Mouse (Mus musculus) ES-Bruce4 (cell line): ENCODE results near the gene Eif3k. TPM values are rescaled to one million over a fixed set of nuclear protein-coding genes. Genes with fewer than 3 reads are reported as not detected.

ENCODE experiments used
- H3K27ac ChIP-seq: 2 replicates; pipeline ENCODE4 v1.5.1; 2012; ENCODE audit warnings: low read length, inconsistent platforms; ENCODE audit not compliant: insufficient read depth
- H3K27me3 ChIP-seq: 2 replicates; pipeline ENCODE4 v1.6.1; 2012; ENCODE audit warnings: mild to moderate bottlenecking, low read length, inconsistent platforms; ENCODE audit not compliant: control insufficient read depth, poor library complexity, insufficient read depth, severe bottlenecking
- H3K36me3 ChIP-seq: 2 replicates; pipeline ENCODE4 v1.6.1; 2012; ENCODE audit warnings: inconsistent platforms, mild to moderate bottlenecking, low read length, moderate library complexity; ENCODE audit not compliant: control insufficient read depth, poor library complexity, insufficient read depth, severe bottlenecking
- H3K4me1 ChIP-seq: one replicate; pipeline ENCODE4 v1.8.1; 2011; ENCODE audit warnings: low read length; ENCODE audit not compliant: control insufficient read depth, insufficient read depth
- H3K4me3 ChIP-seq: 2 replicates; pipeline ENCODE4 v1.5.1; 2011; ENCODE audit warnings: low read depth, mild to moderate bottlenecking, low read length
- H3K9ac ChIP-seq: 2 replicates; pipeline ENCODE4 v1.6.1; 2012; ENCODE audit warnings: low read depth, mild to moderate bottlenecking, inconsistent platforms; ENCODE audit not compliant: poor library complexity, severe bottlenecking
- H3K9me3 ChIP-seq: replicated peaks from 2 replicates; pipeline ENCODE4 v1.6.1; 2012; ENCODE audit warnings: mild to moderate bottlenecking, low read length, inconsistent platforms; ENCODE audit not compliant: control insufficient read depth, poor library complexity, insufficient read depth, severe bottlenecking
- CTCF ChIP-seq: IDR thresholded peaks from one replicate; pipeline ENCODE4 v1.8.1; 2011; ENCODE audit warnings: low read depth, low read length
- EP300 ChIP-seq: IDR thresholded peaks from 2 replicates; pipeline ENCODE4 v1.6.1; 2011; ENCODE audit warnings: low read depth, low read length; ENCODE audit not compliant: insufficient read depth
- POLR2A ChIP-seq: IDR thresholded peaks from one replicate; pipeline ENCODE4 v1.8.1; 2011; ENCODE audit warnings: low read length; ENCODE audit not compliant: insufficient read depth
- polyA plus RNA-seq: library from polyadenylated mRNA; stranded (reverse); fragments of >200 nt; gene quantifications from 2 replicates; pipeline ENCODE4 v1.2.4, GENCODE M21; 2011; ENCODE audit warnings: low read depth; ENCODE audit not compliant: missing spikeins, insufficient read depth, insufficient read length

The Eif3k gene
- 409 and 413 TPM in 2 replicates for polyA plus RNA-seq

DNA sequence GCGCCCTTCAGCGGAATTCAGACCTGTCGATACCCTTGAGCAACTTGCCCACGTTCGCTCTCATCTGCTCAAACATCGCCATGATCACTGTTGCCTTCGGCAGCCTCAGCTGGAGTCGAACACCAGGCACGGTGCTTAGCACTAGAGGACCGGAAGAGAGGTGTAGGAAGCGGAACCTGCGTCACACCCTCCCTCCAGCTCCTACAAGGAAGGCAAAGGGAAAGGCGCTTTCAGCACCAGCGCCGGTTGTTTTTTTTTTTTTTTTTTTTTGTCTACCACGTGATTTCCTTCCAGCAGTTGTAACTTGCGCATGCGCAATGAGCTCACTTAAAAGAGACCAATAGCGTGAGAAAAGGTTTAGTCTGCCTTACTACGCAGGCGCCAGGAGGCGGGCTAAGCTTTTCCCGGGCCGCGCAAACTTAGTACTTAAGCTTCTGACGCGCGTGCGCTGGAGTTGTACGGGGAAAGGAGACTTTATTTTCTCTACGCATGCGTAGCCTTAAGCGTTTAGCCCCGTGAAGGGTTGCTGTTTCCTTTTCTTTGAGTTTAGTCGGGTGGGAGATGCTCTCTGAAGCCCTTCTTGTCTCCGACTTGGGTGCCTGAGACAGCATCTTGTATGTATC lies at the start of gene Eif3k, which contains the start of gene Map4k1:
Gene Eif3k (minus strand): TSS at position 214 of the 623 bp plus-strand sequence.
Gene Map4k1 (plus strand): TSS at position 400 of the 623 bp plus-strand sequence.
- H3K4me1 ChIP-seq = peaks cover 5% of the 10 kb centered on the region
- peak within 1 kb of the TSS; percentile 81 for H3K9ac ChIP-seq
- no peaks in the 10 kb centered on the region for H3K9me3 ChIP-seq
- H3K27ac ChIP-seq = peak within 1 kb of the TSS; percentile 85
- TF ChIP-seq CTCF (no peak), EP300 (no peak), POLR2A (peak; percentile 82)
- H3K4me3 ChIP-seq = peak within 1 kb of the TSS; percentile 93
- peaks cover 28% of the 10 kb centered on the region for H3K36me3 ChIP-seq
- no peaks in the 10 kb centered on the region for H3K27me3 ChIP-seq

DNA sequence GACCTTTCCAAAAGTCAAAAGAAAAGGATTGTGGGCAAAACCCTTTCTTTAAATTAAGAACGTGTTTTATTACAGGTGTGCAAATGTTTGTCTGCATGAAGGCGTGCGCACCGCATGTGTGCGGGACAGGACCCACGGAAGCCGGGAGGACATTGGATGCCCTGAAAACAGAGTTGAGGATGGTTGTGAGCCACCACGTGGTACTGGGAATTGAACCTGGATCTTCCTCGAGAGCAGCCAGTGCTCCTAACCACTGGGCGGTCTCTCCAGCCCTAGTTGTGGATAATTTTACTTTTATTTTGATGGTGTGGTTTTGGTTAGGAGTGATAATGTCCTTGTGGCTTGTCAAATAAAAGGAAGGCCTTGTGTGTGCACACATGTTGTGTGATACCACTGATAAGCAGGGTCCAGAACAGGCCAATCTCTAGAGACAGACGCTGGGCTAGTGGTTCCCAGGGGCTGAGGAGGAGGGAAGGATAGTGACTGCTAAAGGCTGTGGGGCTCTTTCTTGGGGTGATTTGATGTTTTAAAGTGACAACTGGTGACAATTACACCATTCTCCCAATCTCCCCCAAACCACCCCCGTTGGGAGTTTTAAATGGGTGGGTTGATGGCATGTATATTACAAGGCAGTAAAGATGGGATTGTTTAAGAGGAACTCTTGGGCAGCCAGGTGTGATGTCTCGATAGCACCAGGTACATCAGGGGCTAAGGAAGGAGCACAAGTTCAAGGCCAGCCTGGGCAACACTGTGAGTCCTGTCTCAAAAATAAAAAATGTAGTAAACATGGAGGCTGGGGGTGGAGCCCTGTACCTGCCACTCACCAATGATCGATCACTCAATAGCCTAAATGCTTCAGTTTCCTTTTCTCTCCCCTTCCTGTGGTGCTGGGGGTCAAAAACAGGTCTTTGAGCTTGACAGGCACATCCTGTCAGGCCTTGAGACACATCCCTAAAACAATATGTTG lies 48.3 kb upstream of the Eif3k start:
- peaks cover 2% of the 10 kb centered on the region for H3K4me1 ChIP-seq
- no peaks in the 10 kb centered on the region for H3K36me3 ChIP-seq
- no peak overlapping the region for H3K4me3 ChIP-seq
- no peak overlapping the region for H3K9ac ChIP-seq
- no peak for TF ChIP-seq EP300
- no peak for TF ChIP-seq CTCF
- TF ChIP-seq POLR2A = no peak
- H3K27ac ChIP-seq = no peak overlapping the region
- no peaks in the 10 kb centered on the region for H3K27me3 ChIP-seq
- H3K9me3 ChIP-seq = no peaks in the 10 kb centered on the region

DNA sequence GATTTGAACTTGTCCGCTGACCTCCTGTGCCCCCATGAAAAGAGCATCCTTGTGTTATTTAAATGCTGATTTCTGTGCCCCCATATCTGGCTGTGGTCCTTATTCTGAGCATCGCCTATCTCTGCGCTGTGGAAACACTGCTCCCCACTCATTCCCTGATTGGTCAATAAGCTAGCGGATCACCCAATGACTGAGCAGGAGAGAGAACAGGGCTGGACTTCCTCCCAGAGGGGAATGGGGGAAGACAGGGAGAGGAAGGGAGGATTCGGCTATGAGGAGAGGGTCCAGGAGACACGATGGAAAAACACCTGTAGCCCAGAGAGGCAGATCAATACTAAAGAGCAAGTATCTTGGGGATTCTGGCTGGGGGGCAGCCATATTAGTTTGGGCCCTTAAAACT lies 47.1 kb upstream of the Eif3k start:
- H3K9ac ChIP-seq = peak overlapping the region; percentile 33; the same call in 1 of the 2 replicates
- no peak overlapping the region for H3K27ac ChIP-seq
- H3K27me3 ChIP-seq = no peaks in the 10 kb centered on the region
- TF ChIP-seq CTCF (no peak), POLR2A (peak; percentile 41), EP300 (no peak)
- H3K9me3 ChIP-seq = no peaks in the 10 kb centered on the region
- peaks cover 2% of the 10 kb centered on the region for H3K4me1 ChIP-seq
- H3K4me3 ChIP-seq = peak overlapping the region; percentile 61
- no peaks in the 10 kb centered on the region for H3K36me3 ChIP-seq

DNA sequence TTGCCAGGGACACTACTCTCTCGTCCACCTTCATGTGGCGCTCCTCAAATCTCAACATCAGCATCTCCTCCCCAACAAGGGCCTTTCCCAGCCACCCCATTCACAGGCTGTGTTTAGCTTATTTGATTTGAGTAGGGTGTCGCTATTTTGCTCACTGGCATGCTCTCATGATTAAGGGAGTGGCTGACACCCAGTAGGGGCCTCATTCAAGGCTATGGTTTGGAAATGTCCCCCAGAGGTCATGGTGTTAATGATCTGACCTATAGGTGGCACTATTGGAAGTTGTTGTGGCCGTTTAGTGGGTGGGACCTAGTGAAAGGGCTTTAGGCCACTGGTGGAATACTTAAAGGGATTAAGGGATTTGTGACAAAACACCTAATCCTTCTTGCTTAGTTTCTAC lies 45.1 kb upstream of the Eif3k start:
- Histone ChIP-seq H3K27ac (no peak overlapping the region), H3K9ac (no peak overlapping the region), H3K27me3 (no peaks in the 10 kb centered on the region), H3K36me3 (no peaks in the 10 kb centered on the region), H3K9me3 (no peaks in the 10 kb centered on the region), H3K4me1 (peaks cover 2% of the 10 kb centered on the region), H3K4me3 (no peak overlapping the region)
- TF ChIP-seq EP300 (no peak), POLR2A (no peak), CTCF (no peak)

DNA sequence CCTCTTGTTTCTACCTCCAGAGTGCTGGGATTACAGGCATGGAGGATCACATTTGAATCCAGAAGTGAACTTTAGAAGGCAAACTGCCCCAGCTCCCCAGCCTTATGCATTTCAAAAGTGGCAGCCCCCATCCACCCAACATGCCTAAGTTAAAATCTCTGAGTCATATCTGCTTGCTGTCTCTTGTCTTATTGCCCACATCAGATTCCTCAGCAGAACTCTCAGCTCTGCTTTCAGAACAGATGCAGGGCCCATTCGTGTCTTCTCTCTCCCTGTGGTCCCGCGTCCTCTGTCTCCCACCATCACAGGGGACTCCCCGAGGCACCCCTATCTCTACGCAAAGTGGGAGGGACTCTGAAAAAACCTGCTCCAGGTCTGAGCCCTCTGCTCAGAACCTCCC lies 44.5 kb upstream of the Eif3k start:
- Histone ChIP-seq H3K9ac (no peak overlapping the region), H3K4me3 (no peak overlapping the region), H3K27me3 (no peaks in the 10 kb centered on the region), H3K4me1 (peaks cover 2% of the 10 kb centered on the region), H3K9me3 (no peaks in the 10 kb centered on the region), H3K27ac (no peak overlapping the region), H3K36me3 (no peaks in the 10 kb centered on the region)
- TF ChIP-seq CTCF (no peak), POLR2A (no peak), EP300 (no peak)

DNA sequence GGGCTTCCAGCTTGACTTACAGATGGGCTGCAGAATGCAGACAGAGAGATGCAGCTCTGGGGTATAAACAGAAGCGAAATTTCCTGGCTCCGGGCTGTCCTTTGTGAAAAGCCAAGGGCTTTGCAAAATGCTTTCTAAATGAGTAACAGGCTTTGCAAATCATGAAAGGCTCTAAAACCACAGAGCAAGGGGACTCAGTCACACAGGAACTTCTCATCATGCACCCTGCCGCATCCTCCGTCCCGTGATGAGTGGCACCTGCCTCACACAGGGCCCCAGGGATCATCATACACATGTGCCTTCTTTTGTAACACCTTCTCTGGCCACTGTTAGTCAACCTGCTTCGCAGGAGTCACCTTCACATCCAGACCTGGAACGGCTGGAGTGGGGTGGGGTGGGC lies 43.9 kb upstream of the Eif3k start:
- no peaks in the 10 kb centered on the region for H3K27me3 ChIP-seq
- H3K4me3 ChIP-seq = no peak overlapping the region
- H3K9me3 ChIP-seq = no peaks in the 10 kb centered on the region
- peaks cover 2% of the 10 kb centered on the region for H3K4me1 ChIP-seq
- H3K36me3 ChIP-seq = no peaks in the 10 kb centered on the region
- no peak overlapping the region for H3K9ac ChIP-seq
- no peak for TF ChIP-seq EP300
- no peak overlapping the region for H3K27ac ChIP-seq
